Mouse (Mus musculus) adrenal gland, postnatal 10 days (tissue): Measurements from ENCODE around the gene Gm20820. TPM values are rescaled to one million over a fixed set of nuclear protein-coding genes. Genes with fewer than 3 reads are reported as not detected.
"Not testable (repeated sequence)": the region's sequence is repeated elsewhere in the genome, so short reads cannot be mapped to it uniquely, and the experiment has no call there.

Source experiments
- DNase-seq: peaks from one replicate; pipeline ENCODE4 v3.0.0; 2021; ENCODE audit warnings: mixed read lengths
- long read RNA-seq, 2 experiments: library from polyadenylated mRNA; stranded (forward); transcript quantifications; one replicate each; pipeline ENCODE4 v2.0.0; 2021
- total RNA-seq, 2 experiments: library from RNA; stranded (reverse); gene quantifications; 2 replicates each; pipeline ENCODE4 v1.2.3; 2021

The Gm20820 gene
- total RNA-seq: not detected
- long read RNA-seq, experiment 1: 0 reads
- long read RNA-seq, experiment 2: 0 reads

- DNase-seq: not testable (repeated sequence)
These were observed at the start of gene Gm20820 for GRCm38 (mm10) chrY:86061472-86061871. TSS of gene Gm20820 (plus strand) at chrY:86061772.
